Mouse (Mus musculus) adrenal gland, adult (tissue): ENCODE results near the gene Gm5269.

Experiments
- DNase-seq, 2 experiments: peaks; one replicate each; pipeline ENCODE4 v3.0.0; 2022 to 2023; ENCODE audit warnings: low spot score in 1 of 2; ENCODE audit not compliant: inconsistent age in 2 of 2

Gene Gm5269

DNA sequence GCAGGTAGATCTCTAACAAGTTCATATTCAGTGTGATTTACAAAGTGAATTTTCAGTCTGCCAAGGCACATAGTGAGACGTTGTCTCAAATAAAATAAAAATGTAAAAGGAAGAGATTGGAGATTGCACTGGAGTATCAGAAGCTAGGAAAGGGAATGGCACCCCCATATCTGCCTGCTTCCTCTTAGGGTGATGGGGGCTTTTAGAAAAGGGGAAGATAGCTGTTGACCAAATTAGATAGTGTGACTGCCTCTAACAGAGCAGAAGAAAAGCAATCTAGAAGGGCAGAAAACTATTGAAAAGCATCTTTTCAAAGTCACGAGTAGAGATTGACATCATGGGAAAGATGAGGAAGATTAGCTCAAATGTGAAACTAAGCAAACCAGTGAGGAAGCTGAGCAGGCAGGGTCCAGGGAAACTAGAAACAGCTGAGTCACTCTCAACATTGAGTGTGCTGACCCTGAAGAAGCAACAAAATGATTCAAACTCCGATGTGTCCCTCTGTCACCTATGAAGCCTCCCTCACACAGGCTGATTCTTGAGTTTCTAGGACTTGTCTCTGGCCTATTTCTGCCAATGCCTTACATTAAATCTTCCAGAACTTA is 8.7 kb downstream of the Gm5269 start:
- DNase-seq = peak in 1 of 2 experiments; percentile 55

DNA sequence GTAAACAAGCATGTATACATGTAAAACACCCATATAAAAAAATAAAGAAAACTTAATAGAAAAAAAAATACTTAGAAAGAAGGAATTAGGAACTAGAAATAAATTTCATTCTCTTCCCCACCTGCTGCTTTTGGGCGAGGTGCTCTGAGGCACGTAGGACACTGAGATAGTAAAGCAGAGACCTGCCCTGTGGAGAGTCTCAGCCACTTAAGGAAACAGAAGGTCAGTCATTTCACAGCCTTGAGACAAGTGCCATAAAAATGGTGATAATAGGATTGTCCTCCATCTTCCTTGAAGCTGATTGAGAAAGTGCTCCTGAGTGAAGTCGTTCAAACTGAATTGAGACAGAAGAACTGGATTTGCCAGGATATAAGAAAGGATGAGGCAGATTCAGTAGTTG is 12.6 kb downstream of the Gm5269 start:
- no peak for DNase-seq

DNA sequence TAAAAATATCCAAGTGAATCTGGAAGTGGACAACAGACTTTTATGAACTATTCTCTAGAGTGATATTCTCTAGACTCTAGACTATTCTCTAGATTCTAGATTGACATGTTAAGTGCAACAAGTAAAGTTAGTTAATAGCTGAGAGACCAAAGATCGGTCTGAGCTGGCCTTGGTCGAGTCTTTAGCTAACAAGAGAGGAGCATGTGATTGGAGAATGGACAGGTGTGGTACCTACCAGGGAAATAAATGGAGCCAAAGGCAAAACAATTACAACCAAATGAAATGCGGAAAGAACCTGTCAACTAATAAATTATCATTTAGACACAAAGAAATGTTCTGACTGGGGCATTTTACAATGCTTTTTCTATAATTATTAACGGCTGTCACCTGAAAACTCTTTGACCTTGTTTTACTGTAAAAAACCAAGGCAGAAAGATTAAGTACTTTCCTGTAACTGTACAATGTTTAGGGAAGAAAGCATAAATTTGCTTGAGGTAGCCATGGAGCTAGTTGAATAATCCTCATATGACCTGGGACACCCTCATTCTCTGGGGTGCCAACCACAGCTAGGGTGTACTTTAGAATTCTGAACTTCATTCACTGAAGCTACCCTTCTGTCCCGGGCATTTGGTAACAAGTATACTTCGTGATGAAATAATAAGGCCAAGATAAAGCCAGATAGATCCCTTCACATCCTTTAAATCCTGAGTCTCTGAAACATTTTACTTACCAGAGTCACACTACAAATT is 13.4 kb downstream of the Gm5269 start:
- no peak for DNase-seq

DNA sequence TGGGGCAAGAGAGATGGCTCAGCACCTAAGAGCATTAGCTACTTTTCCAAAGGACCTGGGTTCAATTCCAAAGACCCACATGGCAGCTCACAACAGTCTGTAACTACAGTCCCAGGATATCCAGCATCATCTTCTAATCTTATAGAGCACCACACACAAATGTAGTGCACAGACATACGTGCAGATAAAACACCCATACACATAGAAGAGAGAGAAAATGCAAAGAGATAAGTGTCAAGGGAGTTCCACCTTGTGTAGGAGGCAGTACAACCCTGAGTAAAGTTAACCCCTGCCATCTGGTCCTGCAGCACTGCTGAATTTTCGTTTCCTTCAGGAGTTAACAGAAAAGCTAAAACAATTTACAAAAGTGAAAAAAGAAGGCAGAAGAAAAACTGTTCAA is 14.4 kb downstream of the Gm5269 start:
- DNase-seq = no peak

DNA sequence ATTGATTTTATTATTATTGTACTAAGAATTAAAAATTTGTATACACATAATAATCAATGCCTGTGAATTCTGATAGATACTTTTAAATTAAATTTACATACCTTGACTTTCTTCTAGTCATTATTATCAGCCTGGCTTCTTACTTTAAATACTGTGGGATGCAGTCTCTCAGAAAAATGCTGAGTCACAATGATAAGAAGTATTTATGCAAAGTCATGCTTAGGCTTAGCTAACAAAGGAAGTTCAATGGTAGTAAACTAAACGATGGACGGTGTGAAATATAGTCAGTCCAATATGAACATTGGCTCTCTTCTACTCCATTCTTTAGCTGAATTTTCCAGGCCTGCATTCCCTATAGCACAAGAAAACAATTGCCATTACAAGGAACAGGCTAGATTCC is 16.8 kb downstream of the Gm5269 start:
- no peak for DNase-seq

DNA sequence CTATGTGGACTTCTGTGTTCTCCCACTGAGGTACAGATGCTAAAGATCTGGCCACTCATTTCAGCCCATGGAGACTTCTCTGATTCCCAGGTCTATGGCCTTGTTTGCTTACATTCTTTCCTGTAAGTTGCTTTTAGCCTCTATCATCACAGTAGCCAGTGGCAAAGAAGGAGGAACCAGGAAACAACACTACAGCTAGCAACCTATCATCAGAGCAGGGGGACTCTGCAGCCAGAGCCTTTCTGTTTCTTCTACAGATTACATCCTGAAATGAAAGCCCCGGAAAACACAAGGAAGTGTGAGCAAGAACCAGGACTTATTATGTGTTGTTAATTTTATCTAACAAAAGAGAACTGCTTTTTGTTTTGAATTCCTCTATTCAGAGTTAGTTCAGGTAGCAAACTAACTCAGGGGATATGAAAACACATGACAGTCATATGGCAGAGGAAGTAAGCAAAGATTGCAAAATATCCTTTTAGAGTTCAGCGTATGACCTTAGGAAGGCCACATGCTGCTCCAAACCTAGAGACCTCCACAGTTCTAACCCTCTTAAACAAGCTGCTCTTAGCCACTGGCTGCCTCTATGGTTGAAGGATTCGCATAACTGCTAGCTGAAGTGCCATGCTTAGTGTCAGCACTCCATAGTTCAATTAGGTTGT is 21.5 kb downstream of the Gm5269 start:
- DNase-seq = no peak

DNA sequence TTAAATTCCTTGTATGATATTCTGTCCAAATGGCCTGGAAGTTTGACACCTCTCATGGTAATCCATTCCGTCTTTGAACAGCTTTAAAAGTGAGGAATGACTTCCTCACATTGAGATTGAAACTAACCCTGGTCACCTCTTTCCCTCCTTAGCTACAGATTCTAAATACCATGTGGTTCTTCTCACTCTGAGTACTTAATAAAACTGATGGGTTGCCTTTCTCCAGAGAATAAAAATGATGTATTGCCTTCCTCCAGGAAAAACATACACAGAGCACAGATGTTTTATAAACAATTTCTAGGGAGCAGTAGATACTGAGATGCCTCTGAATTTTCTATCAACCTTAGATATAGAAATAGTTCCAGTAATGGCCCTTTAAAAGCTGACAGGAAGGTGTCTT is 22.0 kb downstream of the Gm5269 start:
- no peak for DNase-seq

DNA sequence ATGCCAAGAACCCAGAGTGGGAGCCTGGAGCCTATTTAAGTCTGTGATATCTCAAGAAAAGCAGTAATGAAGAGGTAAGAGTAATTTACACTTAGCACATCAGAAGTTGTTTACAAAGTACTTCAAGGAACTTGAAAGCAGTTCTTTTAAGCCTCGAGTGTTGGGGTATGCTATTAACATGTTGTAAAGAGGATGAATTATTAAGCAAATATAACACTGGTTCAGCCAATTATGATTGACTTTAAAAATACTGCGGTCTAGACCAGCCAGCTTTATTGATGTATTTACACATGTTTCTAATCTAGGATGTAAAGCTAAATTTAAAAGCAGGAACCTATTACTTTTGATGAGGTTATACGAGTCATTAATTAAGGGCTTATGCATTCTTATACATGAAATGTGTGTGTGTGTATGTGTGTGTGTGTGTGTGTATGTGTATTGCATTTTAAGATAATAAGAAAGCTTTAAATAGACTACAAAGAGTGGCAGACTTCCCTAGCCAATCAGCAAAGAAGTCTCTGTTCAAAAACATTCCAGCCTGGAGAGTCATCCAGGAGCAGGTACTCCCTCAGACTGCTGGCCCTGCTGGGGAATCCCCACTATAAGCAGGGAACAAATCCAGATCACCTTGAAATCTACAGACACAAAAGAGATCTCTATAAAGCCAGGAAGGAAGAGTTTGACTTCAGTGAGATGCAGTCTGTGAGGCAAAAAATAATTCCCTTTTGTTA is 23.6 kb downstream of the Gm5269 start:
- DNase-seq = no peak

DNA sequence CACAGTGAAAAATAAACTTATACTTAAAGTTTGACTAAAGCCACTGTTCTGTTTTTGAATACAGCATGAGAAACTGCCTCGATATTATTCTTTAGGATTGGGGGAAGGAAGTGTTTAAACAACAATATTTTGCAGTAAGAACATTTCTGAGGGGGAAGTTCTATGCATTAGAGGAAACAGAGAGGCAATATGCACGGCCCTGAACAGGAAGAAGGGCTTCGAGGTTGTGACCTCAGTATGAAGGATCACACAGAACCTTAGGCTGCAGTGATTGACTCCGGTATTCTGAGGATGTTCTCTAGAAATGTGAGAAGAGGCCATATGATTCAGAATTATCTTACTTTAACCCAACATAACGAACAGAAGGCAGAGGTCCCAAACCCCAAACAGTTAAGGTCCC is 24.3 kb downstream of the Gm5269 start:
- DNase-seq = no peak

DNA sequence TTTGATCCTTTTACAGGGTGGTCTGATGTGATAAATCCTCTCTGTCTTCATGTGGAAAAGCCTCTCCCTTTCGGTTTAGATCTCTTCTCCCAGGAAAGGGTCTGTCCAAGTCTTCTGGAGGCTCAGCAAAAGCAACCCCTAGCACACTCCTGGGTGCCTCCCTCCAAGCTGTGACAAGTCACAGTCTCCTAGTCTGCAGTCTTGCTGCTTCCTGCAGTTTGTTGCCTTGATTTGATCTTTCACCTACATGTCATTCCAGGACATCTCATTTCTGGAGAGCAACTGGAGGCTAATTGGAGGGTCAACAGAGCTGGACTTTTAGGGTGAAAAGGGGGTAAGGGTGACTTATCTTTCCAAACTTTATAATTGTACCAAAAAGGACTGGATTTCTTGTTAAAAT is 24.8 kb downstream of the Gm5269 start:
- DNase-seq = no peak

DNA sequence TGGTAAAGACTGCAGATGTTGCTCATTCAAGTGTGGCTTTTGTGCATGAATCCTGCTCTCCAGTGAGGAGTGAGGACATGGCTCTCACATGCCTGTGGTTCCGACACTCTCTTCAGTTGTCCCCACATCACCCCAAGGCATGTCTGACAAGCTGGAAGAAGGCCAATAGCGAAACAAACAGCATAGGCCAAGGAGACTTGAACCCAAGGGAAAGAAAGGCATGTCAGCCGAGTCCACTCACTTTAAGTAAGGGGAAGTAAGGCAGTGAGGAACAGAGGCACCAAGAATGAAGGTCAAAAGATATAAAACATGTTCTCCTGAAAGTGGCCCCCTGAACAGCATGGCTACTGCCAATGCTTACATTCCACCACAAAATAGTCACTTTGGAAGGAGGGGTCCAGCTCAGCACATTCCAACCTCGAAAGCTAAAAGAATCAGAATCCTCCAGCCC is 25.5 kb downstream of the Gm5269 start:
- DNase-seq = peak; percentile 12 to 58

DNA sequence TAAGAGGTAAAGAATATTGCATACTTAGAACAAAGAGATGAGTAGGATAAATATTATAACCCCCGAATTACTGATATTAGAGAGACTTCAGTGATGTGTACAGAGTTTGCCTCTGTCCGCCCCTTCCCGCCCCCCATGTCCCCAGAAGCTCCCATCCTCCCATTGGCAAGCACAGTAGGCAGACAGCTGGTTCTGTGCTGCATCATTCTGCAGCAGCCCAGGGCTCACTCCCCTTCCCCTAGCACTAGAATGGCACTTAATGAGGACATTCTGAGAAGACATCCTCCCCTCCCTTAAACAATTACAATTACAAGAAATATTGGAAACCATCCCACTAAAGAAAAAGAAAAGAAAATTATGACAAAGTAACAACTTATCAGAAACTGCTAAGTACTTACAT is 26.4 kb downstream of the Gm5269 start:
- no peak for DNase-seq

DNA sequence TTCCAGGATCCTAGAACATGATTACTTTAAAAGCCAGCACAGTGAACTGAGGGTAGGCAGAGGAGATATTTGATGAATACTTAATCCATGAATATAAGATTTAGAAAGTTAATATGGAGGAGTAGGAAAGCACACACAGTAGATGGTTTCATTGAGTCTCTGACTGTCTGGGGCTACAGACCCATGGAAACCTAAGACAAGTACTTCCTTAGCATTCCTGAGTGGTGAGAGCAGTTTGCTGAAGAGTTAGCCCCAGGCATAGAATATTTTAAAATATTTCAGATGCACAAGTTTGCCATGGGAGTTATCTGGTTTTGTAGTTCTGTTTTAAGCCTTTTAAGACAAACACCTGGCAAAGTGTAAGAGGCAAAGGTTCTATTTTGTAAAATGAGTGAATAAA is 28.9 kb downstream of the Gm5269 start:
- no peak for DNase-seq

DNA sequence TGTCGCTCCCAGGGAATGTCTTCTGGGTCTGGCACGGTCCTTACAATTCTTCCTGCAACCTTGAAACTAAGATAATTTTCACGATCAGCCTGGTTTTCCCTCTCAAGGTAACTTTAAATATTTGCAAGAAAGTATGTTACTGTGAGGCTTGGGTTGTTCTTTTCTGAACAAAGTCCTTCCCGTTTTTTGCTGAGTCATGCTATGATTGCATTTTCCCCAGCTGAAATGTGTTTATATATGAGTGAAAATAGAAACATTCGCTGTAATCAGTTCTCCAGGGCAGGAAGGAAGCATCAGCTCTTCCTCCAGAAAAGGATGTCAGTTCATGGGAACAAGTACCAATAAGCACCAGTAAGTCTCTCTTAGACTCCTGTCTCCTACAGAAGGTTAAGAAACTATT is 29.7 kb downstream of the Gm5269 start:
- DNase-seq = peak in 1 of 2 experiments; percentile 72

DNA sequence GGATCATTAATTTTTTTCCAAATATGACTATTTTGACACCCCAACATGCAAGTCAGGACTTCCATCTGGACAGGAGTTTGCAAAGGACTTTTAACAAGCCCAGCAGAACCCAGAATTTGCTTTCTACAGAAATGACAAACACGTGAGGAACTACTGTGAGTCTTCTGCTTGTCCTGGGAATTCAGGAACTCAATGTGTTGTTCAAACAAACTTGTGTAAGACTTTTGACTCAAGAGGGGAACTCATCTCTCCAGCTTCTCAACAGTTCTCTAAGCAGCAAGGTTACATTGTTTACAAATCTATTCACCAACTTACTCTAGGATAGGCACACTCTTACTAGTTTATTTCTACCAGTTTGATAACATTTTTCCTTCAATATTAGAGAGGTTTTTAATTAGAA is 32.0 kb downstream of the Gm5269 start:
- DNase-seq = no peak

DNA sequence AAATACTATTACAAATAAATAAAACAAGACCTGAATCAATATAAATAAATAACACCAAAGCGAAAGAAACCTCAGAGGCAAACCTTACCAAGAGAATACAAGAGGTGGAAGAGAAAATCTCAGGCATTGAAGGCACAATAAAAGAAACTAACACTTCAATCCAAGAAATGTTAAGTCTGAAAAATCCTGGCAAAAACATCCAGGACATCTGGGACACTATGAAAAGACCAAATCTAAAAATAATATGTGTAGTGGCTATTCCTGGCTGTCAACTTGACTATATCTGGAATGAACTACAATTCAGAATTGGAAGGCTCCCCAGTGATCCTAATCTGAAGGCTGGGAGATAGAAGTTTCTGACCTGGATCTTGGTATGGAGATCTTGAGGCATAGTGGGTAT is 44.6 kb downstream of the Gm5269 start:
- DNase-seq = no peak
